Mouse (Mus musculus) erythroblast, adult 5-6 weeks (primary cell): ENCODE results near the gene Nlrx1. TPM values are rescaled to one million over a fixed set of nuclear protein-coding genes. Genes with fewer than 3 reads are reported as not detected.

ENCODE experiments used
- ATAC-seq: replicated peaks from 2 replicates; pipeline ENCODE4 v1.8.0; 2016; ENCODE audit warnings: moderate number of reproducible peaks, mild to moderate bottlenecking, moderate TSS enrichment, inconsistent platforms; ENCODE audit not compliant: poor library complexity, low FRiP score, severe bottlenecking
- total RNA-seq, 2 experiments: library from RNA; stranded (forward) in 1 of 2; stranded (reverse) in 1 of 2; fragments of 150-400 nt in 1 of 2; fragments of 200-764, 138-1000 nt in 1 of 2; gene quantifications; 2 replicates each; pipeline versions ENCODE4 v1.2.3 to v1.2.4; 2015 to 2017; ENCODE audit warnings: low replicate concordance in 2 of 2

The Nlrx1 gene
- total RNA-seq, 2 experiments from 2014 or later: 5.6 to 11.2 TPM

DNA sequence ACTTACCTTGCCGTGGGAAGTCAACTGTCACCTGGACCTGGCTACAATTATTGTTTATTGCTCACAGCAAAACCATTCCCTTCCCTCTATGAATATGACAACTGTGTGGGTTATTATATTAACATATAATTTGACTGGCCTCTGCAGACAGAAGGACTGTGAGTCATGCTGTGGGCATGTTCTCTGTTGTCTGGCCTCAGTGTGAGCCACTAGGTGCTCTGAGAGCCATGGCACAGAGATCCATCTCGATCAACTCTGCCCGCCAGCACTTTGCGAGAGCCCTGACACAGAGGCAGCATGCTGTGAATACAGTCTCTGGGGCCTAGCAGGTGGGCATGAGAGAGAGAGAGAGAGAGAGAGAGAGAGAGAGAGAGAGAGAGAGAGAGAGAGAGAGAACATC lies 1.6 kb upstream of the Nlrx1 start:
- no peak for ATAC-seq

- 0 out of 2 replicates have a peak, but pooled peaks have one; percentile 43 for ATAC-seq
These were observed 678 bp upstream of the Nlrx1 start for GRCm38 (mm10) chr9:44269077-44269476.

DNA sequence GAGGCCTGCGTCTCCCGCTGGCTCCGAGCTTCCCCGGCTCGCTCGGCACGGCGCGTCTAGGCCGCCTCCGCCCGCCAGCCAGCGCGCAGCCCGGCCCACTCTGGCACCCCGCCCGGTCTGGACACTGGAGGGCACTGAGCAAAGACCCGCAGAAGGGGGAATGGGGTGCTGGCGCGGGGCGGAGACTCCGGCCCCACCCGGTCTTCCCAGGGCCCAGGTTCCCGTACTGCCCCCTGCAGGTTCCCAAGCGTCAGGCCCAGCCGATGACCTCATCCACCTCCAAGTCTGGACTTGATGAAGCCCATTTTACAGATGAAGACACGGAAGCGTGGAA lies 405 bp downstream of the Nlrx1 start:
- peak; percentile 92 for ATAC-seq

DNA sequence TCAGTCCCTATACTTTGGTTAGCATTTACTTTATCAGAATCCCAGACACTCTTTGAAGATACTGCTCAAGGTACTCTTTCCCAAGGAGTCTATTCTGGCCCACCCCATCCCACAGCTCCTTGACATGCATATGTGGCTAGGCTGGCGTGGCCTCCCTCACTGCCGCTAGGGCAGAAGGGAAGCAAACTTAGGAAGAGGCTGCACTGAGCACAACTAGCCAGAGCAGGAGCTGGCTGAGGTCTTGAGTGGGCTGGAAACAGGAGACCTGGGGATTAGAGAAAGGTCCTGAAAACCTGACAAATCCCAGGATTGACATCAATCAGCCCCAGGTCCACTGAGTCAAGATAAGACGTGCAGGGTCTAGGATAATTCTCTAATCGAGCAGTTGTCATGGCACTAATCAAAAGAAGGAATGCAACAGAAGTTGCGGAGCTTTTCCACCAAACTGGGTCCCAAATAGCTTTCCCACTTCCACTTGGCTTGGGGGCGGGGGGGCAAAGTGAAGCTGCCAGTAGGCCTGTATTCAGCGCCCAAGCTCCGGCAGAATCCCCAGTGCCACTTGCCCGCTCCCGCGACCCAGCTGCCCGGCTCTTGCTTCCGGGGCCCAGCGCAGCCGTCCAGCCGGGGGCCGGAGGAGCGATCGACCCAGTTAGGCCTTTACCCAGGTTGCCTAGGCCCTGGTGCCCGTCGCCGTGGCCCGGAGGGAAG lies 926 bp downstream of the Nlrx1 start:
- ATAC-seq: no peak

DNA sequence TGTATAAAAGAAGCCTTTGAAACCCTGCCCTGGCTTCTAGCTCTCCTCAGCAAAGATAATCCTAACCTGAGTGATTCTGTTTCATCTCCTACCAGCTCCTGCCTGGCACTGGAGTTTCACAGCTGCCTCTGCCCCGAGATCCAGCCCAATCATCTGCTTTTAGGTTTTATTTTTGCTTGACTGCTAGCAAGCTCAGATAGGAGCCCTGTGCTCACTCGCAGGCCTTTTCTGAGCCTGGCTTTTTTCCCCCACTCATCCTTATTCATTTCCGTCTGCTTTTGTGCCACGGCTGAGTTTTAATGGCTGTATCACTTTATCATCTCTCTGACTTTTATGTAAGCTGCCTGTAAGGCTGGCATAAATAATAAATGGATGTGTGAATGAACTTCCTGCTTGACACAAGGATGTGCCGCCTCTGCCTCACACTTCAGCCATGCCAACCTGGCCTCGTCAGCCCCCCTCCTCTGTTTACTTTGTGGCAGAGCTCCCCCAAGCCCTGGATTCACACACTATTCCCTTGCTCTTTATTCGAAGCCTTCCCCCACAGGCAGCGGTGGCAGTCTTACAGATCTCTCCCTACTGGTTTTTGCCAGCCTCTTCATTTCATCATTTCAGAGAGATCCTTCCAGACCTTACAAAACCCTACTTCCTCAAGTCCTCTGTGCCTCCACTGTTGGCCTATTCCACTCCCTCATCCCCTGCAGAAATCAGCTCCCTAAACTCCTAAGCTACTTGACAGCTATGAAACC lies 1.7 kb downstream of the Nlrx1 start:
- no peak for ATAC-seq

DNA sequence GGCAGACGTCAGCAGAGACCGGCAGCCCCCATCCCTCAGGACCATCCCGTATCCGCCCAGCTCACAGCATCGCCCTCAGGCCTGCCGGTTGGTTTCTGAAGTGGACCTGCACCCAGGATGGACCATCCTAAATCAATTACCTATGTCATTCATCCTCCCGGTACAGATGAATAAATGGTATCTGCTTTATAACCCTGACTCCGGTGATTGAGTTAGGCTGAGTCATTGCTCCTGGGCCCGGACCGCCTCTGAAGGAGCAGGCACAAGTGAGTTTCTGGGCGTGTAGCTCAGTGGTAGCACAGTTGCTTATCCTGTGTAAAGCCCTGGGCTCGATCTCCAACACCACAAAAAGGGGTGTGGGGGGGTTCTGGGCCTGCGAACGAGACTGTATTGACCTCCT lies 7.0 kb downstream of the Nlrx1 start:
- no peak for ATAC-seq

GRCm38 (mm10) chr9:44259014-44259413 lies 9.4 kb downstream of the Nlrx1 start:
- ATAC-seq: no peak

DNA sequence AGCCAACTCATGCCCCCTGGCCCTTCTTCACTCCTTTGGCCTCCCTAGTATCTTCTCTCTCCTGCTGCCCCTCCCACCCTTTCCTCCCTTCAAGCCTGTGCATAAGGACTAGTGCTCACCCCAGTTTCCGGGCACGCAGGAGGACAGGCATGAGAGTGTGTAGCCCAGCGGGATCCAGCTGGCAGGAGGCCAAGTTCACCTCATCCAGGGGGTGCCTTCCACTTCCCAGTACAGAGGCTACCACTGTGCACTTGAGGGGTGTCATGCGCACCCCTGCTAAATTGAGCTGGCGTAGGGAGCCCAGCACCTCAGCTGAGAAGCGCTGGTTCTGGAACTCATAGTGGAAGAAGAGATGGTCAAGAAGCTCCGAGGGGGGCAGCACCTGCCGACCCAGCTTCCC lies 12.2 kb downstream of the Nlrx1 start:
- no peak for ATAC-seq

DNA sequence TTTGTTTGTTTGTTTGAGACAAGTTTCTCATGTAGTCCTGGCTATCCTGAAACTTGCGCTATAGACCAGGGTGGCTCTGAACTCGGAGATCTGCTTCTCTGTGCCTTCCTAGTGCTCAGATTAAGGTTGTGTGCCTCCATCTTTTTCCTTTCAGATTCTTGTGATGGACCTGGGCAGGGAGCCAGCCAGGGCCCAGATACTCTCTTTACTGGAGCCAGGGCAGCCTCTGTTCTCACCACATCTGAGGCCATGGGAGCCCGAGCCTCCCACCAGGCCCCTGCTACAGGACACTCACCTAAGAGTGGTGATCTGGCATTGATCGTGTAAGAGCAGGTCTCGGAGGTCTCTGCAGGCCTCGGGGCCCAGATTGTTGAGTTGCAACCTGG lies 13.3 kb downstream of the Nlrx1 start:
- no peak for ATAC-seq

DNA sequence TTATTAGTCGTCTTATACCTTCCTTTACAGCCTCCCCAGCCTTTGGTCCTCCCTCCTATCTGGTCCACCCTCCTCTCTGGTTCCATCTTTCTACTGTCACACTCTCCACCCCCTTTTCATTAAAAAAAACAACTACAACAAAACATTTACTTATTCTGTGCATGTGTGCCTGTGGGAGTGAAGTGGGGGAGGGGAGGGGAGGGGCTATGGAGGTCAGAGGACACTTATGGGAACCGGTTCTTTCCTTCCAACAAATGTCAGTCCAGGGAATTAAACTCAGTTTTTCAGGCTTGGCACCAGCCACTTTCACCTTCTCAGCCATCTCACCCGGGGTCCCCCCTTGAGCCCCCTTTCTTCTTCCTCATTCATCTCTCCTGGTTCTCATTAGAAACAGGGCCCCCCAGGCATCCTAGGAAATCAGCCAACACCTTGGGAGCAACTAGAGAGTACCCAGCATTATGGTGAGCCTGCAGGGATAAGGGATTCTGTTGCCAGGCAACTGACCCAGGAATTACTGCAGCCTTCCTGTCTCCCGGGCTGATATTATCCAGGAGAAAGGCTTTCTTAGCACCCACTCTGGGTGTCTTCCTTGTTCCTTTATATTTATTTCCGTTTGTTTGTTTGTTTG lies 13.8 kb downstream of the Nlrx1 start:
- ATAC-seq: no peak

- ATAC-seq: no peak
These were observed 15.0 kb downstream of the Nlrx1 start for GRCm38 (mm10) chr9:44253441-44253840.

GRCm38 (mm10) chr9:44251314-44251713 lies 17.1 kb downstream of the Nlrx1 start, which contains the start of gene Pdzd3:
Gene Pdzd3 (minus strand): TSS chr9:44251471.
- ATAC-seq: no peak

GRCm38 (mm10) chr9:44250445-44250844 lies 18.0 kb downstream of the Nlrx1 start:
- no peak for ATAC-seq

DNA sequence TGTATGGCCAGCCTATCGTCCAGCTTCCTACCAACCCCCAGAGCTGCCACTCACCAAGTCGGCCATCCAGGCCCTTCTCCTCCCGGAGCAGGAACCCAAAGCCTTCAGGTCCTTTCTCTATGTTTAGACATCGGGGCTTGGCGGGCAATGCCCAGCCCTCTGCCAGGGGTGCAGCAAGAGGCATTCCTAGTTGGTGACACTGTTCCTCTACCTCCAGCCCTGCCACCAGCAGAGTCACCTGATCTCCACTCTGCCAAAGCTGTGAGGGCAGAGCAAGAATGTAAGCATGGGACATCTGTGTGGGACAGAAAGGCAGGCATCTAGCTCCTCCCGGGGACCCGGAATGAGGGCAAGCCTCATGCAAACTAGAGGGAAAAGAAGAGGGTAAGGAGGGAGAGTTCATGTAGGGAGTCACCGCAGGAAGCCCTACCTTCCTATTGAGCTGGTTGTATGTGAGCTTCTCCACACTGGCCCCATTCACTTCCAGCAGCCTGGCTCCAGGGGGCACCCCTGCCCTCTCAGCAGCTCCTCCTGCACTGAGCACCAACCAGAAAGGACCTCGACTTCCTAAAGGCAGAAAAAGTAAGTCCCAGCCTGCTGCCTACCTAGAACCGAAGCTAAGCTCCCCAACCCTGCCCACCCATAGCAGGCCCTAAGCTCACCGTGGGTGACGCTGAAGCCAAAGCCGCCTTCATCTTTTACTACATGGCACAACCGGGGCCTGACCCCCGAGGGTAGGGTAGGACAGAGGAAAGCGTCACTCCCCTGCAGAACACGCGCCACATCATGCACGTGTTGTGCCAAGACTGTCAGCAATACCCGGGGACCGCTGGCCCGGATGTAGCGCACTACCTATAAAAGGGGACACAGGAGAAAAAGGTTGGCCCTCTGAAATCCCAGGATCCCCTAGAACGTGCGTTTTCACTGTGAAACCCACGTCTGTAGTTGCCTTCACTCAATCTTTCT lies 18.9 kb downstream of the Nlrx1 start:
- ATAC-seq: peak; percentile 41; the same call in 1 of the 2 replicates

GRCm38 (mm10) chr9:44247907-44248306 lies 20.5 kb downstream of the Nlrx1 start:
- no peak for ATAC-seq

GRCm38 (mm10) chr9:44243621-44244020 lies 24.8 kb downstream of the Nlrx1 start:
- no peak for ATAC-seq

DNA sequence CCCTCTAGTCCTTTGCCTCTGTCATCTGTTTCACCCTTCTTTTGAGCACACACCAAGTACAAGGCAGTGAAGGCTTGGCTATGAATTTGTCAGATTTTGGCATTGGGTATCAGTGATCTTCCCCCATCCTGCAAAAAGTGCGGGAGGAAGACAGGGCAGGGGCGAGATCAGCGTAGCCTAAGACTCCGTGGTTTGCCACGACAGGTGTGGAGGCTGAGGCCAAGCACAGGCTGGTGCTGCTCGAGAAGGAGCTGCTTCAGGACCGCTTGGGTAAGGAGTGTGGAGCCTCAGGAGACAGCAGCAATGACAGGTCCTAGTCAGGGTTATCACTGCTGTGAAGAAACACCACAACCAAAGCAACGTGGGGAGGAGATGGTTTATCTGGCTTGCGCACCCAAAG lies 27.0 kb downstream of the Nlrx1 start:
- ATAC-seq: no peak

DNA sequence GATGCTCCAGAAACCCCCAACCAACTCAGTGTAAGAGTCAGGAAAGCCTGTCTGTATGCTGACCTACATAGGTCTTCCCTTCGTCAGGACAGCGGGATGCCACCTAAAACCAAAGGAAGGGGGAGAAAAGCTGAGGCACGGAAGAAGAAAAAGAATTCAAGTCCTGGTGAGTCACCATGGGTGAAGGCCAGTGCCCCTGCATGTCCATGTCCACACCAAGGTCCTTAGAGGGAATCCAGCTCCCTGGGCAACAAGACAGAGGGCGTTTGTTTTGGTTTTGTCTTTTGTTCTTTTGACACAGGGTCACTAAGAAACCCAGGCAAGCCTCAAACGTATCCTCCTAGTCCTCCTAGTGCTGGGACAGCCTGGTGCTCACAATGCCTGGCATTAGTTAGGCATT lies 27.5 kb downstream of the Nlrx1 start:
- no peak for ATAC-seq

GRCm38 (mm10) chr9:44240399-44240798 lies 28.0 kb downstream of the Nlrx1 start, which contains the start of gene Ccdc153:
Gene Ccdc153 (plus strand): TSS chr9:44240676.
- no peak for ATAC-seq

DNA sequence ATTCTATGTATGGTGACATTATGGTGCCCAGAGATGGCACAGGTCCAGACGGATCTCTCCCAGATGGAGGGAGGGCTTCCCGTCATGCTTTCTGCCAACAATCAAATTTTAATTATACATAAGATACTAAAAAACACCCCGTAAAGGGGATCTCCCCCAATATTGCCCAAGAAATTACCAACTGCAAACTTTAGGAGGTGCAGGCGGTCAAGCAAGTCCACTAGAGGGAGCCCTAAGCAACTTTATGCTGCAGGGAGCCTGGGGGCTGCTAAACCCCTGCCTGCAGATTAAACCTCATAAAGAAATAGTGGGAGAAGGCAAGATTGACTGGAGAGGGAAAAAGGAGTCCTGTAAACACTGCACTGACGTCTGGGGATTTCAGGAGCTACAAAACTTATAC lies 29.0 kb downstream of the Nlrx1 start:
- peak; percentile 64 for ATAC-seq
